Mouse (Mus musculus): ENCODE results near the gene Xrra1. TPM values are rescaled to one million over a fixed set of nuclear protein-coding genes. Genes with fewer than 3 reads are reported as not detected.

Xrra1 gene
- polyA plus RNA-seq, 1 experiment from 2014 or later: 0.35 TPM

Other genes with a start within 250 kb of the Xrra1 start
- gene Tpbgl, start 232.0 kb upstream of the Xrra1 start, polyA plus RNA-seq (2016; fragmentation: Nextera tagmentation; extraction: Ambion mirVana): 0.05 TPM in 1 of 2 replicates, not detected in the other
- 0.92 and 1.6 TPM in 2 replicates for gene Slco2b1, start 147.8 kb upstream of the Xrra1 start, polyA plus RNA-seq (2016; fragmentation: Nextera tagmentation; extraction: Ambion mirVana)
- gene Olfr520, start 128.8 kb upstream of the Xrra1 start, polyA plus RNA-seq (2016; fragmentation: Nextera tagmentation; extraction: Ambion mirVana): not detected in 2 replicates
- gene Olfr521, start 95.6 kb upstream of the Xrra1 start, polyA plus RNA-seq (2016; fragmentation: Nextera tagmentation; extraction: Ambion mirVana): not detected in 2 replicates
- gene Neu3, start 30.7 kb upstream of the Xrra1 start, polyA plus RNA-seq (2016; fragmentation: Nextera tagmentation; extraction: Ambion mirVana): 1.1 and 2.2 TPM in 2 replicates
- gene Spcs2, start 4.3 kb downstream of the Xrra1 start, polyA plus RNA-seq (2016; fragmentation: Nextera tagmentation; extraction: Ambion mirVana): 348 and 375 TPM in 2 replicates
- gene Rnf169, start 121.3 kb downstream of the Xrra1 start, polyA plus RNA-seq (2016; fragmentation: Nextera tagmentation; extraction: Ambion mirVana): 5.6 and 6.3 TPM in 2 replicates
- 0.14 and 0.19 TPM in 2 replicates for gene Chrdl2, start 147.1 kb downstream of the Xrra1 start, polyA plus RNA-seq (2016; fragmentation: Nextera tagmentation; extraction: Ambion mirVana)

Measured in limb, embryonic 10.5 days (tissue).